Mouse (Mus musculus): ENCODE results near the gene Pigu. TPM values are rescaled to one million over a fixed set of nuclear protein-coding genes. Genes with fewer than 3 reads are reported as not detected.

The Pigu gene
- total and polyA plus RNA-seq, 3 experiments = 30.1 to 59.0 TPM; not detected in 1

GRCm38 (mm10) chr2:155357686-155358399 lies 613 bp upstream of the Pigu start (continued):
- TF ChIP-seq RAD21 (IDR thresholded peaks at IDR 0.05; ENCODE audit: low read depth, low read length) (no peak), CHD1 (IDR thresholded peaks at IDR 0.05; ENCODE audit: low read depth, low read length) (peak; percentile 84), ZC3H11A (IDR thresholded peaks at IDR 0.05; ENCODE audit: low read depth, low read length) (no peak), MXI1 (IDR thresholded peaks at IDR 0.05; ENCODE audit: low read depth, low read length) (peak; percentile 34; the same call in 1 of the 2 replicates), ETS1 (IDR thresholded peaks at IDR 0.05; ENCODE audit: low read depth, low read length) (peak; percentile 81), POLR2AphosphoS2 (IDR thresholded peaks at IDR 0.05; ENCODE audit: low read length) (no peak), CTCF (IDR thresholded peaks at IDR 0.05 in 2 of 3, conservative IDR thresholded peaks at IDR 0.05 in 1 of 3; ENCODE audit: control insufficient read depth in 1 of 3, insufficient read depth in 1 of 3, low read depth in 2 of 3, low read length in 3 of 3, poor library complexity in 1 of 3, severe bottlenecking in 1 of 3) (no peak), USF1 (IDR thresholded peaks at IDR 0.05; ENCODE audit: low read depth, low read length) (no peak), BHLHE40 (IDR thresholded peaks at IDR 0.05; ENCODE audit: borderline replicate concordance, low read depth, low read length) (no peak), TCF12 (IDR thresholded peaks at IDR 0.05; ENCODE audit: low read depth, low read length) (peak; percentile 88), EP300 (IDR thresholded peaks at IDR 0.05; ENCODE audit: low read depth in 1 of 2, low read length in 2 of 2) (peak; percentile 75 to 93), ZKSCAN1 (IDR thresholded peaks at IDR 0.05; ENCODE audit: low read depth, low read length) (no peak)

GRCm38 (mm10) chr2:155354402-155354801 lies 2.8 kb downstream of the Pigu start:
- no peak overlapping the region for H3K27ac ChIP-seq (ENCODE audit: control insufficient read depth, low read depth, low read length)
- no peak overlapping the region for H3K4me3 ChIP-seq (ENCODE audit: control insufficient read depth in 1 of 2, insufficient read depth in 1 of 2, low read depth in 2 of 2, low read length in 2 of 2)
- peaks cover 19% of the 10 kb centered on the region for H3K79me2 ChIP-seq (ENCODE audit: control insufficient read depth, insufficient read depth, low read length, poor library complexity)
- peaks cover 0 to 14% of the 10 kb centered on the region in 2 experiments; a peak in 2 of 4 replicates for H3K36me3 ChIP-seq (ENCODE audit: control insufficient read depth in 1 of 2, insufficient read depth in 2 of 2, low read length in 2 of 2)
- no peaks in the 10 kb centered on the region for H3K27me3 ChIP-seq (ENCODE audit: control insufficient read depth in 1 of 2, insufficient read depth in 2 of 2, low read length in 2 of 2)
- H3K4me1 ChIP-seq (ENCODE audit: control insufficient read depth in 1 of 2, insufficient read depth in 2 of 2, low read length in 2 of 2) = peaks cover 6% of the 10 kb centered on the region in 2 experiments
- no peak for DNase-seq (ENCODE audit: low read depth, low spot score)
- TF ChIP-seq MEF2A (IDR thresholded peaks at IDR 0.05; ENCODE audit: extremely low read depth, insufficient replicate concordance, low read depth, low read length, poor library complexity, severe bottlenecking) = no peak
- no peak overlapping the region for H3K9ac ChIP-seq (ENCODE audit: control insufficient read depth, low read depth, low read length, poor library complexity, severe bottlenecking)
- H3K9me3 ChIP-seq (replicated peaks; ENCODE audit: insufficient read depth, low read length) = no peaks in the 10 kb centered on the region

DNA sequence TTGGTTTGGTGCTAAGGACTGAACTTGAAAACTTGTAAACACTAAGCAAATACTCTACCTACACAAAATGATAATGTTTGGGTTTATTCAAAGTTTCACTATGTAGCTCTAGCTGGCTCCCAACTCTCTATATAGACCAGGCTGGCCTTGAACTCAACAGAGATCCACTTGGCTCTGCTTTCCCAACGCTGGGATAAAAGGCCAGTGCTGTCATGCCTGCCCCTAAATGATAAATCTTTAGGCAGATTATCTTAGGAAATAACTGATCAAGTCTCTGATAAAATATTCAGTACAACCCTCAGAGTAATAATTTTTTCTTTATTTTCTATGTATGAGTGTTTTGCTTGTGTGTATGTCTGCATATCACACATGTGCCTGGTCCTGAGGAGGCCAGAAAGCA lies 10.6 kb downstream of the Pigu start:
- H3K36me3 ChIP-seq (ENCODE audit: control insufficient read depth in 1 of 2, insufficient read depth in 2 of 2, low read length in 2 of 2) = no peaks in the 10 kb centered on the region; a peak in 1 of 4 replicates
- TF ChIP-seq POLR2AphosphoS2 (IDR thresholded peaks at IDR 0.05; ENCODE audit: low read length) (no peak), MYC (IDR thresholded peaks at IDR 0.05; ENCODE audit: low read depth, low read length) (no peak), NELFE (IDR thresholded peaks at IDR 0.05; ENCODE audit: low read depth, low read length) (no peak), KAT2A (conservative IDR thresholded peaks at IDR 0.05; ENCODE audit: low read depth, low read length) (no peak), CTCF (IDR thresholded peaks at IDR 0.05 in 2 of 3, conservative IDR thresholded peaks at IDR 0.05 in 1 of 3; ENCODE audit: control insufficient read depth in 1 of 3, insufficient read depth in 1 of 3, low read depth in 2 of 3, low read length in 3 of 3, poor library complexity in 1 of 3, severe bottlenecking in 1 of 3) (no peak)
- H3K4me1 ChIP-seq (ENCODE audit: control insufficient read depth in 1 of 2, insufficient read depth in 2 of 2, low read length in 2 of 2) = no peaks in the 10 kb centered on the region

More for the DNA sequence above, 10.6 kb downstream of the Pigu start:
- Histone ChIP-seq H3K79me2 (ENCODE audit: control insufficient read depth, insufficient read depth, low read length, poor library complexity) (no peaks in the 10 kb centered on the region), H3K9ac (ENCODE audit: control insufficient read depth, low read depth, low read length, poor library complexity, severe bottlenecking) (no peak overlapping the region), H3K27ac (ENCODE audit: control insufficient read depth, low read depth, low read length) (no peak overlapping the region), H3K9me3 (replicated peaks; ENCODE audit: insufficient read depth, low read length) (no peaks in the 10 kb centered on the region), H3K27me3 (ENCODE audit: control insufficient read depth in 1 of 2, insufficient read depth in 2 of 2, low read length in 2 of 2) (no peaks in the 10 kb centered on the region), H3K4me3 (ENCODE audit: control insufficient read depth in 1 of 2, insufficient read depth in 1 of 2, low read depth in 2 of 2, low read length in 2 of 2) (no peak overlapping the region)
- no peak for DNase-seq (ENCODE audit: low read depth, low spot score)

Data from MEL (cell line).